Mouse (Mus musculus): Measurements from ENCODE around the gene Ddah1. TPM values are rescaled to one million over a fixed set of nuclear protein-coding genes. Genes with fewer than 3 reads are reported as not detected.

Ddah1 gene
- polyA plus RNA-seq, 1 experiment from 2014 or later, result 17.7 TPM

GRCm38 (mm10) chr3:145816807-145817206 is 58.3 kb downstream of the Ddah1 start:
- no peaks in the 10 kb centered on the region for H3K27me3 ChIP-seq (ENCODE audit: control insufficient read depth, insufficient read depth, low read length)
- no peak overlapping the region for H3K4me3 ChIP-seq (replicated peaks; ENCODE audit: low read length)
- no peak overlapping the region for H3K4me2 ChIP-seq (ENCODE audit: low read depth, low read length)
- peak overlapping the region; percentile 60 for H3K27ac ChIP-seq (ENCODE audit: low read length)
- H3K36me3 ChIP-seq (ENCODE audit: control insufficient read depth, insufficient read depth, low read length), result no peaks in the 10 kb centered on the region
- peaks cover 14% of the 10 kb centered on the region for H3K4me1 ChIP-seq (ENCODE audit: control insufficient read depth, insufficient read depth, low read length)
- WGBS, result 56% methylated on average over 1 of the region's 1 CpGs
- no peaks in the 10 kb centered on the region for H3K9me3 ChIP-seq (replicated peaks; ENCODE audit: control insufficient read depth, low read length)
- ATAC-seq (ENCODE audit: insufficient read depth, low FRiP score), result no peak
- no peak overlapping the region for H3K9ac ChIP-seq (ENCODE audit: low read length)

- Histone ChIP-seq H3K4me1 (ENCODE audit: control insufficient read depth, insufficient read depth, low read length) (peaks cover 14% of the 10 kb centered on the region), H3K9me3 (replicated peaks; ENCODE audit: control insufficient read depth, low read length) (no peaks in the 10 kb centered on the region), H3K27me3 (ENCODE audit: control insufficient read depth, insufficient read depth, low read length) (no peaks in the 10 kb centered on the region), H3K36me3 (ENCODE audit: control insufficient read depth, insufficient read depth, low read length) (no peaks in the 10 kb centered on the region), H3K9ac (ENCODE audit: low read length) (no peak overlapping the region), H3K4me3 (replicated peaks; ENCODE audit: low read length) (no peak overlapping the region), H3K4me2 (ENCODE audit: low read depth, low read length) (no peak overlapping the region), H3K27ac (ENCODE audit: low read length) (peak overlapping the region; percentile 60)
- 63% methylated on average over 6 of the region's 6 CpGs for WGBS
- no peak for ATAC-seq (ENCODE audit: insufficient read depth, low FRiP score)
These were observed 58.8 kb downstream of the Ddah1 start for GRCm38 (mm10) chr3:145817276-145817675.

GRCm38 (mm10) chr3:145820439-145820838 is 62.0 kb downstream of the Ddah1 start:
- 37% methylated on average over 2 of the region's 2 CpGs for WGBS
- Histone ChIP-seq H3K4me3 (replicated peaks; ENCODE audit: low read length) (no peak overlapping the region), H3K27me3 (ENCODE audit: control insufficient read depth, insufficient read depth, low read length) (no peaks in the 10 kb centered on the region), H3K4me2 (ENCODE audit: low read depth, low read length) (no peak overlapping the region), H3K9me3 (replicated peaks; ENCODE audit: control insufficient read depth, low read length) (no peaks in the 10 kb centered on the region), H3K27ac (ENCODE audit: low read length) (peak overlapping the region; percentile 59), H3K9ac (ENCODE audit: low read length) (no peak overlapping the region), H3K4me1 (ENCODE audit: control insufficient read depth, insufficient read depth, low read length) (peaks cover 14% of the 10 kb centered on the region), H3K36me3 (ENCODE audit: control insufficient read depth, insufficient read depth, low read length) (no peaks in the 10 kb centered on the region)
- ATAC-seq (ENCODE audit: insufficient read depth, low FRiP score), result peak; percentile 41; the same call in 1 of the 2 replicates

GRCm38 (mm10) chr3:145820938-145821337 is 62.5 kb downstream of the Ddah1 start:
- Histone ChIP-seq H3K4me1 (ENCODE audit: control insufficient read depth, insufficient read depth, low read length) (peaks cover 14% of the 10 kb centered on the region), H3K4me2 (ENCODE audit: low read depth, low read length) (no peak overlapping the region), H3K27me3 (ENCODE audit: control insufficient read depth, insufficient read depth, low read length) (no peaks in the 10 kb centered on the region), H3K9ac (ENCODE audit: low read length) (no peak overlapping the region), H3K4me3 (replicated peaks; ENCODE audit: low read length) (no peak overlapping the region), H3K27ac (ENCODE audit: low read length) (peak overlapping the region; percentile 59), H3K9me3 (replicated peaks; ENCODE audit: control insufficient read depth, low read length) (no peaks in the 10 kb centered on the region), H3K36me3 (ENCODE audit: control insufficient read depth, insufficient read depth, low read length) (no peaks in the 10 kb centered on the region)
- WGBS, result 91% methylated on average over 2 of the region's 2 CpGs
- ATAC-seq (ENCODE audit: insufficient read depth, low FRiP score), result no peak

- Histone ChIP-seq H3K27me3 (ENCODE audit: control insufficient read depth, insufficient read depth, low read length) (no peaks in the 10 kb centered on the region), H3K27ac (ENCODE audit: low read length) (no peak overlapping the region), H3K36me3 (ENCODE audit: control insufficient read depth, insufficient read depth, low read length) (no peaks in the 10 kb centered on the region), H3K9ac (ENCODE audit: low read length) (no peak overlapping the region), H3K4me3 (replicated peaks; ENCODE audit: low read length) (no peak overlapping the region), H3K4me1 (ENCODE audit: control insufficient read depth, insufficient read depth, low read length) (peaks cover 11% of the 10 kb centered on the region; the same call in 1 of the 2 replicates), H3K9me3 (replicated peaks; ENCODE audit: control insufficient read depth, low read length) (no peaks in the 10 kb centered on the region), H3K4me2 (ENCODE audit: low read depth, low read length) (no peak overlapping the region)
- WGBS, result 67% methylated on average over 4 of the region's 4 CpGs
- no peak for ATAC-seq (ENCODE audit: insufficient read depth, low FRiP score)
These were observed 63.7 kb downstream of the Ddah1 start for GRCm38 (mm10) chr3:145822201-145822600.

- peaks cover 16% of the 10 kb centered on the region; the same call in 1 of the 2 replicates for H3K4me1 ChIP-seq (ENCODE audit: control insufficient read depth, insufficient read depth, low read length)
- no peaks in the 10 kb centered on the region for H3K36me3 ChIP-seq (ENCODE audit: control insufficient read depth, insufficient read depth, low read length)
- no peak for ATAC-seq (ENCODE audit: insufficient read depth, low FRiP score)
- WGBS, result 74% methylated on average over 4 of the region's 4 CpGs
- no peak overlapping the region for H3K9ac ChIP-seq (ENCODE audit: low read length)
- H3K27ac ChIP-seq (ENCODE audit: low read length), result no peak overlapping the region
- no peak overlapping the region for H3K4me3 ChIP-seq (replicated peaks; ENCODE audit: low read length)
- H3K4me2 ChIP-seq (ENCODE audit: low read depth, low read length), result no peak overlapping the region
- no peaks in the 10 kb centered on the region for H3K9me3 ChIP-seq (replicated peaks; ENCODE audit: control insufficient read depth, low read length)
- no peaks in the 10 kb centered on the region for H3K27me3 ChIP-seq (ENCODE audit: control insufficient read depth, insufficient read depth, low read length)
These were observed 65.2 kb downstream of the Ddah1 start for GRCm38 (mm10) chr3:145823661-145824060.

GRCm38 (mm10) chr3:145825416-145826055 is 67.1 kb downstream of the Ddah1 start:
- H3K9ac ChIP-seq (ENCODE audit: low read length), result no peak overlapping the region
- H3K36me3 ChIP-seq (ENCODE audit: control insufficient read depth, insufficient read depth, low read length), result no peaks in the 10 kb centered on the region
- no peak overlapping the region for H3K4me2 ChIP-seq (ENCODE audit: low read depth, low read length)
- no peaks in the 10 kb centered on the region for H3K27me3 ChIP-seq (ENCODE audit: control insufficient read depth, insufficient read depth, low read length)
- WGBS, result 85% methylated on average over 11 of the region's 11 CpGs
- no peak overlapping the region for H3K4me3 ChIP-seq (replicated peaks; ENCODE audit: low read length)
- no peak overlapping the region for H3K27ac ChIP-seq (ENCODE audit: low read length)
- no peak for ATAC-seq (ENCODE audit: insufficient read depth, low FRiP score)
- peaks cover 13% of the 10 kb centered on the region; the same call in 1 of the 2 replicates for H3K4me1 ChIP-seq (ENCODE audit: control insufficient read depth, insufficient read depth, low read length)
- H3K9me3 ChIP-seq (replicated peaks; ENCODE audit: control insufficient read depth, low read length), result no peaks in the 10 kb centered on the region

- Histone ChIP-seq H3K4me1 (ENCODE audit: control insufficient read depth, insufficient read depth, low read length) (peaks cover 10% of the 10 kb centered on the region; the same call in 1 of the 2 replicates), H3K36me3 (ENCODE audit: control insufficient read depth, insufficient read depth, low read length) (no peaks in the 10 kb centered on the region), H3K4me2 (ENCODE audit: low read depth, low read length) (peak overlapping the region; percentile 44), H3K27ac (ENCODE audit: low read length) (0 out of 2 replicates have a peak overlapping the region, but pooled peaks have one; percentile 16), H3K27me3 (ENCODE audit: control insufficient read depth, insufficient read depth, low read length) (no peaks in the 10 kb centered on the region), H3K4me3 (replicated peaks; ENCODE audit: low read length) (peak overlapping the region; percentile 7), H3K9ac (ENCODE audit: low read length) (peak overlapping the region; percentile 10; the same call in 1 of the 2 replicates), H3K9me3 (replicated peaks; ENCODE audit: control insufficient read depth, low read length) (no peaks in the 10 kb centered on the region)
- 28% methylated on average over 18 of the region's 18 CpGs for WGBS
- no peak for ATAC-seq (ENCODE audit: insufficient read depth, low FRiP score)
These were observed 68.9 kb downstream of the Ddah1 start for GRCm38 (mm10) chr3:145827191-145828045.

GRCm38 (mm10) chr3:145828906-145829305 is 70.4 kb downstream of the Ddah1 start:
- Histone ChIP-seq H3K27me3 (ENCODE audit: control insufficient read depth, insufficient read depth, low read length) (no peaks in the 10 kb centered on the region), H3K4me3 (replicated peaks; ENCODE audit: low read length) (no peak overlapping the region), H3K27ac (ENCODE audit: low read length) (no peak overlapping the region), H3K4me1 (ENCODE audit: control insufficient read depth, insufficient read depth, low read length) (peaks cover 13% of the 10 kb centered on the region; the same call in 1 of the 2 replicates), H3K9me3 (replicated peaks; ENCODE audit: control insufficient read depth, low read length) (no peaks in the 10 kb centered on the region), H3K4me2 (ENCODE audit: low read depth, low read length) (no peak overlapping the region), H3K36me3 (ENCODE audit: control insufficient read depth, insufficient read depth, low read length) (no peaks in the 10 kb centered on the region), H3K9ac (ENCODE audit: low read length) (no peak overlapping the region)
- no peak for ATAC-seq (ENCODE audit: insufficient read depth, low FRiP score)
- WGBS, result 67% methylated on average over 5 of the region's 5 CpGs
